Mouse (Mus musculus) cerebellum, adult 2 months (tissue): ENCODE data around the gene Unc119b.

ENCODE experiments used
- CTCF ChIP-seq: fragments of 200-500 bp; IDR thresholded peaks from 2 replicates; pipeline ENCODE4 v1.5.1; 2011; ENCODE audit warnings: low read depth, mild to moderate bottlenecking, control low read depth, low read length, moderate library complexity, borderline replicate concordance; ENCODE audit not compliant: insufficient read depth
- POLR2A ChIP-seq: fragments of 200-500 bp; IDR thresholded peaks from 2 replicates; pipeline ENCODE4 v1.6.1; 2011; ENCODE audit warnings: low read length, control low read depth, borderline replicate concordance; ENCODE audit not compliant: insufficient read depth

GRCm38 (mm10) chr5:115155831-115156230 lies 21.1 kb upstream of the Unc119b start:
- TF ChIP-seq CTCF, result no peak
- TF ChIP-seq POLR2A, result no peak
